Mouse (Mus musculus): ENCODE data around the gene Eif2ak3. TPM values are rescaled to one million over a fixed set of nuclear protein-coding genes. Genes with fewer than 3 reads are reported as not detected.

Eif2ak3 gene
- polyA plus RNA-seq, 1 experiment from 2014 or later, result 4.8 TPM

- no peaks in the 10 kb centered on the region; the same call in 1 of the 2 replicates for H3K4me1 ChIP-seq (ENCODE audit: control insufficient read depth, low read depth, low read length)
- no peak for ATAC-seq (ENCODE audit: low read depth)
- no peak overlapping the region for H3K4me3 ChIP-seq (ENCODE audit: low read depth, low read length)
- H3K9ac ChIP-seq (ENCODE audit: low read depth, low read length), result no peak overlapping the region
- H3K27ac ChIP-seq (ENCODE audit: low read length), result no peak overlapping the region
- no peaks in the 10 kb centered on the region for H3K9me3 ChIP-seq (replicated peaks; ENCODE audit: control insufficient read depth, low read length)
- peaks cover 59% of the 10 kb centered on the region for H3K27me3 ChIP-seq (ENCODE audit: control insufficient read depth, insufficient read depth, low read depth, low read length)
- whole genome bisulfite sequencing (ENCODE audit: insufficient replicate concordance), result 13% methylated on average over 6 of the region's 6 CpGs
- no peak overlapping the region for H3K4me2 ChIP-seq (ENCODE audit: low read depth, low read length)
- H3K36me3 ChIP-seq (ENCODE audit: control insufficient read depth, insufficient read depth), result no peaks in the 10 kb centered on the region
Measured at GRCm38 (mm10) chr6:70954040-70954439, 109.7 kb downstream of the Eif2ak3 start.

Other genes with a start within 250 kb of the Eif2ak3 start
- gene Rpia, start 52.3 kb upstream of the Eif2ak3 start, polyA plus RNA-seq (2015; fragmentation: Nextera tagmentation; extraction: Ambion mirVana), result 2.0 and 2.3 TPM in 2 replicates
- not detected in 2 replicates for gene Tex37, start 74.4 kb downstream of the Eif2ak3 start, polyA plus RNA-seq (2015; fragmentation: Nextera tagmentation; extraction: Ambion mirVana)
- gene Foxi3, start 112.0 kb downstream of the Eif2ak3 start, polyA plus RNA-seq (2015; fragmentation: Nextera tagmentation; extraction: Ambion mirVana), result not detected in 2 replicates

All from liver, embryonic 16.5 days (tissue).